Mouse (Mus musculus): ENCODE data around the gene Bud13.

Bud13 gene

DNA sequence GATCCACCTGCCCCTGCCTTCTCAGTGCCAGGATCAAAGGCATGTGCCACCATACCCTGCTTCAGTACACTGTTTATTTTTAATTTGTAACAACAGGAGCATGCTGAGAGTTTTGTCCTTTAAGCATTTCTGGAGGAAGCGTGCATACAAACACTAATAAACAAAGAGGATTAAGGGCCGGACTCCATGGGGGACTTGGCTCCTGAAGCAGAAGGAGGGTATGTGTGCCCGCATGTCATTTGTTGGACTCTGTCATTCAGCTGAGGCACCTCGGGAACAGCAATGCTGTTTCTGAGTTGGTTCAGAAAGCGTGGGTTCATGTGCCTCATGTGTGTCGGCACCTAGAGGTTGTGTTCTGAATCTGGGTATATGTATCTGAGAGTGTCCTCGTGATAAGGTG lies 54.5 kb downstream of the Bud13 start:
- in situ Hi-C loops (cut with MseI, MboI) = no loop called here

DNA sequence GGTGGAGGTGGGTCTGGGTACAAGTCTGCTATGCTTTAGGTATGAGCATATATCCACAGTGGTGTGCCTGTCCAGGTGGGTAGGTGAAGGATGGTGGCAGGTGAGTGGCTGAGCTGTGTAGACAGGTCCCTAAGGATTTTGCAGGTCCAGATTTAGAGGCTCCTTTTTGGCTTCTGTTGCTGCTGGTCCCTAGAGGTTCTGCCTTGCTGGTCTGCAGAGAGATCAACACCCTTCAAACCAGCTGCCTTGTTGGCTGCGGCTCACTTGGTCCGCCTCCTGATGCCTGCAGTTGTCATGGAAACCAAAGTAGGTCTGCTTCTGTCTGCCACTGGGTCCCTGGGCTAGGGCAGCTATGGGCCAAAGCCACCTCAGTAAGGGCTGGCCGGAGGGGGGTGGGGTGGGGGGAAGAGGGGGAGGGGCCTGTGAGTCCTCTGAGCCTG lies 55.1 kb downstream of the Bud13 start:
- in situ Hi-C loops (cut with MseI, MboI) = no loop called here

DNA sequence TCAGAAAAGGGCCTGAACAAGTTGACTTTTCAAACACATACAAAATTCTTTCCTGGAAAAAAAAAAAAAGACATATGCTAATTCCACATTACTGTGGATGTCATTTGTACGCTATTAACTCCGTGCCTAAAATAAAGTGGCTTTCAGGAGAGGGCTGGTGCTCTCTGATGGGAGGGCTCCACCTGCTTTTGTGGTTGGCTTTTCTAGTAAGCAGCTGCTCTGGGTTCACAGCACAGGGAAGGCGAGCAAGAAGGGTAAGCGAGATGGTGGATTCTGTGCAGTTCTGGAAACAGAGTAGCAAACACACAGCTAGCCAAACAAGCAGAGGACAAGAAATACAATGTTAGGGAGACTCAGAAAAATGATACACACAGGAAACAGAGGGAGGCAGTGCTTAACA lies 55.6 kb downstream of the Bud13 start:
- in situ Hi-C loops (cut with MseI, MboI) = no loop called here

DNA sequence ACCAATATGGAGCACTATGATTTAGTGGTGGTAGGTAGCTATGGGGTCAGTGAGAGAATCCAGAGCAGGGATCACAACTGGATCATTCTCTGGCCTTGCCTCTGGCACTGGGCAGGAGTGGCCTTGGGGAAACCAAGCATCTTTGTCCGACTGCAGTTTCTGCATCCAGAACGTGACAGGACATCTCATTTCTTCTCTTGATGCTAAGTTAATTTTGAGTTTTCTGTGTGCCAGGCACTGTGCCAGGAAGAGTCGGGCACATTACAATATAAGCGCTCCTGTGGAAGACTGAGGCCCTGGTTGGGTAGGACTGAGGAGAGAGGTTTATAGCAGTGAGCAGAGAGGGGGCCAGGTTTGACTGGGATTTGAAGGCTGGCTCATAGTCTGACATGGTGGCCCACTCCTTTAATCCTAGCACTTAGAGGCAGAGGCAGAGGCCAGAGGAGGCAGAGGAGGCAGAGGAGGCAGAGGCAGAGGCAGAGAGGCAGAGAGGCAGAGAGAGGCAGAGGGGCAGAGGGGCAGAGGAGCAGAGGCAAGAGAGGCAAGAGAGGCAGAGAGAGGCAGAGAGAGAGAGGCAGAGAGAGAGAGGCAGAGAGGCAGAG lies 56.3 kb downstream of the Bud13 start:
- in situ Hi-C loops (cut with MseI, MboI) = no loop called here

DNA sequence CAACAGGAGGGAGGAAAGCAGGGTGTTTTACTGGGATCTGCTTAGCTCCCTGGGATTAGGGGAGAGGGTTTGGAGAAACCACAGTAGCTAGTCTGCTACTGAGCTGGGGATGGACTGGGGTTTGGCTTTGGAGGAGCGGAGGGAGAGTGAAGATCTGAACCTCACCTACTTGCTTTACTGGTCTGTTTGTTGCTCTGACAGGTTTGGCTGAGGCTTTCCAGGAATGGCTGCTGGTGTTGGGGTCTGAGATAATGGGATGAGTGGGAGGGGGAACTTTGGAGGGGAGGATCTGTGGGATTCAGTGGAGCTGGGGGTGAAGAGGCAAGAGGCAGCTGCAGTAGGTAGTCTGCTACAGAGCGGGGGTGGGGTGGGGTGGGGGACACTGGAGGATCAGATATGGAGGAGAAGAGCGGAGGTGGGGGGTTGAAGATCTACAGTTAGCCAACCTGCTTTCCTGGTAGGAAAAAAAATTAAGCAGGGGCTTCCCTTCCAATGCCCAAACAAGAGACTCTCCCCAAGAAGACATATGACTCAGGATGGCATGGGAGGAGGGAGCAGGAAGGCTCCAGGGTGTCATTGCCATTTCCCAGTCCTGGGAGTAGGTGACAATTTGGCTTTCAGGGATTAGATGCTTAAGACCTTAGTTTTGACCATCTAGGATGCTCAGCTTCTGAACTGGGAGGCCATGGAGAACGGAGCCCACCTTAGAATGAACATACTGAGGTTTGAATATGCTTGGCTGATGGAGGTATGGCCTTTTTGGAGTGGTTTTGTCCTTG lies 63.3 kb downstream of the Bud13 start:
- in situ Hi-C loops (cut with MseI, MboI) = no loop called here

Data from mouse trophoblast stem cell (cell line).